Mouse (Mus musculus) heart, postnatal 25 days (tissue): ENCODE data around the gene Wdr20. TPM values are rescaled to one million over a fixed set of nuclear protein-coding genes. Genes with fewer than 3 reads are reported as not detected.
A peak's percentile ranks its signal among the peaks of the same experiment; 100 is the strongest.

Experiments
- DNase-seq: peaks from one replicate; pipeline ENCODE4 v3.0.0; 2022; ENCODE audit warnings: low spot score
- intact Hi-C: fragments of 180-260 bp; cut with DNase I; formaldehyde crosslinking; loops from one replicate; pipeline ENCODE4 v1.15.1; 2025
- total RNA-seq, 2 experiments: library from RNA; stranded (reverse); gene quantifications; 2 replicates each; pipeline ENCODE4 v1.2.3; 2021

The Wdr20 gene
- total RNA-seq, 2 experiments from 2014 or later = 27.9 to 28.6 TPM

- intact Hi-C loops = no loop called here
- no peak for DNase-seq
These were observed 68.7 kb downstream of the Wdr20 start for GRCm38 (mm10) chr12:110806301-110806970.

- intact Hi-C loops = no loop called here
These were observed 70.7 kb downstream of the Wdr20 start for GRCm38 (mm10) chr12:110808430-110808829.

GRCm38 (mm10) chr12:110808848-110809247 is 71.1 kb downstream of the Wdr20 start:
- intact Hi-C loops = no loop called here

More at GRCm38 (mm10) chr12:110808430-110808829, 70.7 kb downstream of the Wdr20 start:
- no peak for DNase-seq

GRCm38 (mm10) chr12:110813132-110813531 is 75.4 kb downstream of the Wdr20 start:
- no peak for DNase-seq
- intact Hi-C loops = no loop called here

More at GRCm38 (mm10) chr12:110808848-110809247, 71.1 kb downstream of the Wdr20 start:
- no peak for DNase-seq

- intact Hi-C loops = no loop called here
- no peak for DNase-seq
These were observed 75.9 kb downstream of the Wdr20 start for GRCm38 (mm10) chr12:110813624-110814023.

- intact Hi-C loops = no loop called here
- DNase-seq = no peak
These were observed 77.2 kb downstream of the Wdr20 start for GRCm38 (mm10) chr12:110814924-110815323.

GRCm38 (mm10) chr12:110816833-110817232 is 79.1 kb downstream of the Wdr20 start:
- intact Hi-C loops = no loop called here
- no peak for DNase-seq

GRCm38 (mm10) chr12:110819367-110819766 is 81.6 kb downstream of the Wdr20 start:
- no peak for DNase-seq
- intact Hi-C loops = no loop called here

GRCm38 (mm10) chr12:110821787-110822186 is 84.0 kb downstream of the Wdr20 start:
- no peak for DNase-seq
- intact Hi-C loops = no loop called here

- intact Hi-C loops = no loop called here
- DNase-seq = no peak
These were observed 84.6 kb downstream of the Wdr20 start for GRCm38 (mm10) chr12:110822366-110822765.

- intact Hi-C loops = no loop called here
- no peak for DNase-seq
These were observed 91.2 kb downstream of the Wdr20 start for GRCm38 (mm10) chr12:110828908-110829307.

- intact Hi-C loops = no loop called here
These were observed 92.7 kb downstream of the Wdr20 start for GRCm38 (mm10) chr12:110830293-110831024.

GRCm38 (mm10) chr12:110835182-110835581 is 97.4 kb downstream of the Wdr20 start:
- intact Hi-C loops = no loop called here
- DNase-seq = no peak

More at GRCm38 (mm10) chr12:110830293-110831024, 92.7 kb downstream of the Wdr20 start:
- no peak for DNase-seq

- intact Hi-C loops = no loop called here
- DNase-seq = no peak
These were observed 99.0 kb downstream of the Wdr20 start for GRCm38 (mm10) chr12:110836729-110837128.

GRCm38 (mm10) chr12:110837192-110837841 is 99.6 kb downstream of the Wdr20 start:
- no peak for DNase-seq
- intact Hi-C loops = no loop called here

GRCm38 (mm10) chr12:110837850-110838249 is 100.1 kb downstream of the Wdr20 start:
- DNase-seq = no peak
- intact Hi-C loops = no loop called here

- intact Hi-C loops = loop anchor here (5.0 kb wide), 3 partner anchors 103 to 198 kb away; partner anchors contain the start of genes Hsp90aa1 and Wdr20
- DNase-seq = peak; percentile 89
These were observed 102.8 kb downstream of the Wdr20 start, which contains the start of gene Mok for GRCm38 (mm10) chr12:110840348-110841198. Gene Mok, minus strand, starts transcription at chr12:110840939.

GRCm38 (mm10) chr12:110841731-110842493 is 104.2 kb downstream of the Wdr20 start:
- no peak for DNase-seq
- intact Hi-C loops = loop anchor here (2.0 to 5.0 kb wide), 4 partner anchors 105 to 423 kb away; partner anchors contain the start of genes Hsp90aa1 and Wdr20
